Mouse (Mus musculus) intestine, embryonic 16.5 days (tissue): ENCODE measurements around the gene Gadd45g. TPM values are rescaled to one million over a fixed set of nuclear protein-coding genes. Genes with fewer than 3 reads are reported as not detected.
"Not testable (repeated sequence)": the region's sequence is repeated elsewhere in the genome, so short reads cannot be mapped to it uniquely, and the experiment has no call there.

ENCODE experiments used
- ATAC-seq: fragments of 200-750 bp; cut with Nextera tagmentation; 2 replicates; pipeline ENCODE4 v1.8.0; 2017; ENCODE audit warnings: moderate TSS enrichment, moderate library complexity
- H3K27ac ChIP-seq: fragments of 300-500 bp; sonication (generic); 2 replicates; pipeline ENCODE4 v1.5.1; 2014; ENCODE audit warnings: mild to moderate bottlenecking, low read length
- H3K27me3 ChIP-seq: fragments of 300-500 bp; sonication (generic); replicated peaks from 2 replicates; pipeline ENCODE4 v1.6.1; 2014; ENCODE audit warnings: low read length, control low read depth, mixed read lengths; ENCODE audit not compliant: control insufficient read depth, insufficient read depth
- H3K36me3 ChIP-seq: fragments of 300-500 bp; sonication (generic); 2 replicates; pipeline ENCODE4 v1.6.1; 2014; ENCODE audit warnings: low read length, control low read depth; ENCODE audit not compliant: control insufficient read depth, insufficient read depth
- H3K4me1 ChIP-seq: fragments of 300-500 bp; sonication (generic); 2 replicates; pipeline ENCODE4 v1.6.1; 2014; ENCODE audit warnings: low read length, control low read depth, mixed read lengths; ENCODE audit not compliant: control insufficient read depth, insufficient read depth
- H3K4me2 ChIP-seq: fragments of 300-500 bp; sonication (generic); 2 replicates; pipeline ENCODE4 v1.6.1; 2014; ENCODE audit warnings: low read depth, low read length, control low read depth
- H3K4me3 ChIP-seq: fragments of 300-500 bp; sonication (generic); 2 replicates; pipeline ENCODE4 v1.5.1; 2014; ENCODE audit warnings: mild to moderate bottlenecking, low read length
- H3K9ac ChIP-seq: fragments of 300-500 bp; sonication (generic); 2 replicates; pipeline ENCODE4 v1.6.1; 2014; ENCODE audit warnings: low read depth, low read length
- H3K9me3 ChIP-seq: fragments of 300-500 bp; sonication (generic); 2 replicates; pipeline ENCODE4 v1.6.1; 2016; ENCODE audit warnings: low read length, control low read depth; ENCODE audit not compliant: control insufficient read depth
- WGBS: fragments of 180-500 bp; shearing (Covaris S2); extraction: QIAGEN DNeasy Blood & Tissue Kit; methylation state at CpG from one replicate; pipeline ENCODE4 v1.1.7; 2014; 5-methylcytosine and 5-hydroxymethylcytosine counted together
- polyA plus RNA-seq: library from polyadenylated mRNA; unstranded; fragments of >200 nt; fragmentation: Nextera tagmentation; extraction: Ambion mirVana; gene quantifications from 2 replicates; pipeline ENCODE4 v1.2.1, GENCODE M21; 2015

The Gadd45g gene
- polyA plus RNA-seq, 1 experiment from 2014 or later = 40.8 TPM

GRCm38 (mm10) chr13:51832491-51832890 is 14.0 kb upstream of the Gadd45g start:
- H3K27ac ChIP-seq = no peak overlapping the region
- no peaks in the 10 kb centered on the region for H3K36me3 ChIP-seq
- 87% methylated on average over 6 of the region's 6 CpGs for WGBS
- peaks cover 4% of the 10 kb centered on the region for H3K4me1 ChIP-seq
- no peaks in the 10 kb centered on the region for H3K27me3 ChIP-seq
- no peak overlapping the region for H3K4me2 ChIP-seq
- H3K9me3 ChIP-seq = no peaks in the 10 kb centered on the region
- no peak overlapping the region for H3K4me3 ChIP-seq
- no peak for ATAC-seq
- H3K9ac ChIP-seq = no peak overlapping the region

- H3K9ac ChIP-seq = no peak overlapping the region
- 46% methylated on average over 2 of the region's 2 CpGs for WGBS
- no peaks in the 10 kb centered on the region for H3K9me3 ChIP-seq
- no peak overlapping the region for H3K4me3 ChIP-seq
- H3K36me3 ChIP-seq = no peaks in the 10 kb centered on the region
- H3K27ac ChIP-seq = no peak overlapping the region
- H3K4me1 ChIP-seq = peaks cover 4% of the 10 kb centered on the region
- peak; percentile 66 for ATAC-seq
- H3K4me2 ChIP-seq = no peak overlapping the region
- no peaks in the 10 kb centered on the region for H3K27me3 ChIP-seq
These were observed 12.9 kb upstream of the Gadd45g start for GRCm38 (mm10) chr13:51833611-51834010.

- H3K4me2 ChIP-seq, H3K27me3 ChIP-seq, H3K27ac ChIP-seq, H3K4me3 ChIP-seq, H3K9me3 ChIP-seq, H3K9ac ChIP-seq, H3K4me1 ChIP-seq, H3K36me3 ChIP-seq: not testable (repeated sequence)
- peak; percentile 51; the same call in 1 of the 2 replicates for ATAC-seq
- 62% methylated on average over 8 of the region's 8 CpGs for WGBS
These were observed 12.5 kb upstream of the Gadd45g start for GRCm38 (mm10) chr13:51834024-51834423.

GRCm38 (mm10) chr13:51834520-51834919 is 12.0 kb upstream of the Gadd45g start:
- ATAC-seq = 0 out of 2 replicates have a peak, but pooled peaks have one; percentile 17
- no peak overlapping the region for H3K9ac ChIP-seq
- no peaks in the 10 kb centered on the region for H3K27me3 ChIP-seq
- WGBS = 46% methylated on average over 2 of the region's 2 CpGs
- H3K36me3 ChIP-seq = no peaks in the 10 kb centered on the region
- no peak overlapping the region for H3K4me2 ChIP-seq
- no peak overlapping the region for H3K27ac ChIP-seq
- peaks cover 4% of the 10 kb centered on the region for H3K4me1 ChIP-seq
- no peaks in the 10 kb centered on the region for H3K9me3 ChIP-seq
- H3K4me3 ChIP-seq = no peak overlapping the region

- not testable (repeated sequence) for H3K4me1 ChIP-seq
These were observed 11.3 kb upstream of the Gadd45g start for GRCm38 (mm10) chr13:51835208-51835607.

GRCm38 (mm10) chr13:51837402-51837801 is 9.1 kb upstream of the Gadd45g start:
- peaks cover 10% of the 10 kb centered on the region for H3K4me1 ChIP-seq
- H3K9me3 ChIP-seq = no peaks in the 10 kb centered on the region
- peaks cover 5% of the 10 kb centered on the region; the same call in 1 of the 2 replicates for H3K27me3 ChIP-seq
- H3K36me3 ChIP-seq = no peaks in the 10 kb centered on the region
- H3K4me2 ChIP-seq = no peak overlapping the region
- no peak overlapping the region for H3K27ac ChIP-seq
- WGBS = 34% methylated on average over 5 of the region's 5 CpGs
- no peak overlapping the region for H3K4me3 ChIP-seq
- H3K9ac ChIP-seq = no peak overlapping the region
- ATAC-seq = no peak

More at GRCm38 (mm10) chr13:51835208-51835607, 11.3 kb upstream of the Gadd45g start:
- WGBS = 80% methylated on average over 4 of the region's 4 CpGs
- not testable (repeated sequence) for H3K4me3 ChIP-seq, H3K27ac ChIP-seq, H3K4me2 ChIP-seq, H3K27me3 ChIP-seq, ATAC-seq, H3K9me3 ChIP-seq, H3K36me3 ChIP-seq, H3K9ac ChIP-seq

GRCm38 (mm10) chr13:51839250-51840026 is 7.0 kb upstream of the Gadd45g start:
- peaks cover 11% of the 10 kb centered on the region for H3K4me1 ChIP-seq
- H3K4me3 ChIP-seq = no peak overlapping the region
- no peaks in the 10 kb centered on the region for H3K36me3 ChIP-seq
- H3K9ac ChIP-seq = no peak overlapping the region
- peak; percentile 49; the same call in 1 of the 2 replicates for ATAC-seq
- WGBS = 17% methylated on average over 8 of the region's 8 CpGs
- no peak overlapping the region for H3K27ac ChIP-seq
- H3K9me3 ChIP-seq = no peaks in the 10 kb centered on the region
- H3K27me3 ChIP-seq = peaks cover 5% of the 10 kb centered on the region
- no peak overlapping the region for H3K4me2 ChIP-seq

GRCm38 (mm10) chr13:51840702-51841101 is 5.8 kb upstream of the Gadd45g start:
- Histone ChIP-seq H3K36me3 (no peaks in the 10 kb centered on the region), H3K4me1 (peaks cover 16% of the 10 kb centered on the region), H3K4me3 (no peak overlapping the region), H3K27me3 (peaks cover 5% of the 10 kb centered on the region), H3K9ac (no peak overlapping the region), H3K27ac (no peak overlapping the region), H3K9me3 (no peaks in the 10 kb centered on the region), H3K4me2 (no peak overlapping the region)
- WGBS = 57% methylated on average over 6 of the region's 6 CpGs
- ATAC-seq = no peak

GRCm38 (mm10) chr13:51841541-51842115 is 4.8 kb upstream of the Gadd45g start:
- Histone ChIP-seq H3K9ac (no peak overlapping the region), H3K4me3 (no peak overlapping the region), H3K4me2 (no peak overlapping the region), H3K27ac (no peak overlapping the region), H3K36me3 (no peaks in the 10 kb centered on the region), H3K9me3 (no peaks in the 10 kb centered on the region), H3K27me3 (peaks cover 5% of the 10 kb centered on the region), H3K4me1 (peaks cover 16% of the 10 kb centered on the region)
- ATAC-seq = no peak
- 42% methylated on average over 12 of the region's 12 CpGs for whole genome bisulfite sequencing
